Mouse (Mus musculus) intestine, embryonic 16.5 days (tissue): ENCODE measurements at regions not wholly inside any gene's neighbourhood (a gene's known extent, or its start where the extent isn't known, plus 50 kb on each side); places are given as distances from the start of the nearest gene placed in this dataset.
A peak's percentile ranks its signal among the peaks of the same experiment; 100 is the strongest.

ENCODE experiments used
- ATAC-seq: fragments of 200-750 bp; cut with Nextera tagmentation; 2 replicates; pipeline ENCODE4 v1.8.0; 2017; ENCODE audit warnings: moderate TSS enrichment, moderate library complexity
- H3K27ac ChIP-seq: fragments of 300-500 bp; sonication (generic); 2 replicates; pipeline ENCODE4 v1.5.1; 2014; ENCODE audit warnings: mild to moderate bottlenecking, low read length
- H3K27me3 ChIP-seq: fragments of 300-500 bp; sonication (generic); replicated peaks from 2 replicates; pipeline ENCODE4 v1.6.1; 2014; ENCODE audit warnings: low read length, control low read depth, mixed read lengths; ENCODE audit not compliant: control insufficient read depth, insufficient read depth
- H3K36me3 ChIP-seq: fragments of 300-500 bp; sonication (generic); 2 replicates; pipeline ENCODE4 v1.6.1; 2014; ENCODE audit warnings: low read length, control low read depth; ENCODE audit not compliant: control insufficient read depth, insufficient read depth
- H3K4me1 ChIP-seq: fragments of 300-500 bp; sonication (generic); 2 replicates; pipeline ENCODE4 v1.6.1; 2014; ENCODE audit warnings: low read length, control low read depth, mixed read lengths; ENCODE audit not compliant: control insufficient read depth, insufficient read depth
- H3K4me2 ChIP-seq: fragments of 300-500 bp; sonication (generic); 2 replicates; pipeline ENCODE4 v1.6.1; 2014; ENCODE audit warnings: low read depth, low read length, control low read depth
- H3K4me3 ChIP-seq: fragments of 300-500 bp; sonication (generic); 2 replicates; pipeline ENCODE4 v1.5.1; 2014; ENCODE audit warnings: mild to moderate bottlenecking, low read length
- H3K9ac ChIP-seq: fragments of 300-500 bp; sonication (generic); 2 replicates; pipeline ENCODE4 v1.6.1; 2014; ENCODE audit warnings: low read depth, low read length
- H3K9me3 ChIP-seq: fragments of 300-500 bp; sonication (generic); 2 replicates; pipeline ENCODE4 v1.6.1; 2016; ENCODE audit warnings: low read length, control low read depth; ENCODE audit not compliant: control insufficient read depth
- WGBS: fragments of 180-500 bp; shearing (Covaris S2); extraction: QIAGEN DNeasy Blood & Tissue Kit; methylation state at CpG from one replicate; pipeline ENCODE4 v1.1.7; 2014; 5-methylcytosine and 5-hydroxymethylcytosine counted together

GRCm38 (mm10) chr17:29437535-29438324, 52.8 kb upstream of the Pim1 start:
- no peak for ATAC-seq
- H3K27me3 ChIP-seq = no peaks in the 10 kb centered on the region
- no peaks in the 10 kb centered on the region for H3K36me3 ChIP-seq
- peak overlapping the region; percentile 44 for H3K4me3 ChIP-seq
- 29% methylated on average over 16 of the region's 16 CpGs for WGBS
- peak overlapping the region; percentile 65 for H3K9ac ChIP-seq
- no peaks in the 10 kb centered on the region for H3K9me3 ChIP-seq
- peaks cover 36% of the 10 kb centered on the region for H3K4me1 ChIP-seq
- H3K27ac ChIP-seq = peak overlapping the region; percentile 64
- peak overlapping the region; percentile 54 for H3K4me2 ChIP-seq

DNA sequence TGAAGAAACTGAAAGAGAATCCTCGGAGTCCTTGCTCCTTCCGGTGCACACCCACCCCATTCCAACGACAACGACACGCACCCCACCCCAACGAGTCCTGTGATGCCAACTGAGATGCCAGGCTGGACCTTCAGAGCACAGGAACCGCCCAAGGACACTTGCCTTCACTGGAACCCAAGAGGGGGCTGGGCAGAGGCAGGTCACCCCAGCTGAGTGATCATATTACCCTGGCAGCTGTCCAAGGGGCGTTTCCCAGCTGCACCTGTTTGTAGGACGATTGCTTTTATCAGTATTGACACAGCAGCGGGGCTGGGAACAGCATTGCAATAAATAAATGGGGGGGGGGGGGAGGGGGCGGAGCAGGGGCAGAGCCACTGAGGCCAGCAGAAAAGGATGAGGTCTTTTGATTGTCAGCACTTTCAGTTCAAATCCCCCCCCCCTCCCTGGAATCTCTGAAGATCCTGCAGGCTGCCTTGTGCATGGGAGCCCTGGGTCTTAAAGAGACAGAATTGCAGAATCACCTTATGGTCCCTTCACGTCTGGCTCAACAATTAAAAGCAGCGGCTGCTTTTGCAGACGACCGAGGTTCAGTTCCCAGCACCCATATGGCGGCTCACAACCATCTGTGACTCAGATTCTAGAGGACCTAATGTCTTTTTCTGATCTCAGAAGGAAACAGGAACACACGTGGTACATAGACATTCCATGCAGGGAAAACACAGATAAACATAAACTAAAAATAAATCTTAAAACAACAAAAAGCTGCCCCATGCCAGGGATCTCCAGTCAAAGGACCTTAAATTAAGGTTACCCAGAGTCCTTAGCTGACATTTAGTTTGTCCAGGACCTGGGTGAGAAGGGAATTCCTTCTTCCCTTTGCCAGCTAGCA, 52.0 kb upstream of the Pim1 start:
- Histone ChIP-seq H3K9me3 (no peaks in the 10 kb centered on the region), H3K36me3 (no peaks in the 10 kb centered on the region), H3K4me2 (peak overlapping the region; percentile 54), H3K4me1 (peaks cover 36% of the 10 kb centered on the region), H3K4me3 (peak overlapping the region; percentile 24), H3K27ac (peak overlapping the region; percentile 64; the same call in 1 of the 2 replicates), H3K27me3 (no peaks in the 10 kb centered on the region), H3K9ac (no peak overlapping the region)
- 17% methylated on average over 16 of the region's 17 CpGs for WGBS
- ATAC-seq = peak; percentile 59

DNA sequence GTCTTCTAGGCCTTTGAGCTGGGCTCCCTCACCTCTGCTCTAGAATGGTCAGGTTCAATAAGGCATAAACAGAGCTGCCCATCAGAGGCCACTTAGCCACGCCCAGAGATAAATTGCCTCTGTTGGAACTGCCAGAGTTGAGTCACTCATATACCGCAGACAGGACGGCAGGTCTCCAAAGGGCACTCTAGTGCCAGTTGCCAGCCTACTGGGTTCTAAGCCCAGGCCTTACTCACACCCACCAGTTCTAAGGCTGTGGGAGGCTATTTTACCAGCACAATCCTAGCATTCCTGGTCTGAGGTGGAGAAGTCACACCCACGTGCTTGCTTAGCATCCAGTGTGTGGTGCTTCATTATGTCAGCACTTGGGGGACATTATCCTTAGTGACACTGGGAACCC, 50.6 kb upstream of the Pim1 start:
- peak; percentile 47 for ATAC-seq
- H3K9me3 ChIP-seq = no peaks in the 10 kb centered on the region
- no peak overlapping the region for H3K4me2 ChIP-seq
- peak overlapping the region; percentile 73 for H3K27ac ChIP-seq
- H3K36me3 ChIP-seq = no peaks in the 10 kb centered on the region
- no peak overlapping the region for H3K4me3 ChIP-seq
- H3K4me1 ChIP-seq = peaks cover 41% of the 10 kb centered on the region
- 56% methylated on average over 4 of the region's 4 CpGs for WGBS
- peak overlapping the region; percentile 30; the same call in 1 of the 2 replicates for H3K9ac ChIP-seq
- no peaks in the 10 kb centered on the region for H3K27me3 ChIP-seq

DNA sequence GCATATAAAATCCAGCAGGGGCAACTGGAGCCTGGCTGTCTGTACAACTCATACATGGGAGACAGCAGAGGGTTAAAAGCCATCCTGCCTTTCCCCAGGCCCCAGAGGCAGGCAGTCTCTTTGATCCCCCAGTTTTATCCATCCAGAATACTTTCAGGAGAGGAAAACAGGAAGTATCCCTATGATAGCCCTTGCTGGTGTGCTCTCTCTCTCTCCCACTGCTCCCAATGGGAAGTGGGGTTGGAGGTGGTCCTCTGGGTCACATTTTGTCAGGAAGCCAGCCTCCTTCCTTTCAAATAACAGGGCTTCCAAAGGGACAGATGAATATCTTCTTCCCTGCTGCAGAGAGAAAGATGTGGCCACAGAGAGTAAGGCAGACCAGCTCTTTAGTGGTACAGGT, 50.1 kb upstream of the Pim1 start:
- Histone ChIP-seq H3K27ac (peak overlapping the region; percentile 73), H3K27me3 (no peaks in the 10 kb centered on the region), H3K4me3 (no peak overlapping the region), H3K4me1 (peaks cover 45% of the 10 kb centered on the region), H3K9ac (peak overlapping the region; percentile 30; the same call in 1 of the 2 replicates), H3K9me3 (no peaks in the 10 kb centered on the region), H3K4me2 (no peak overlapping the region), H3K36me3 (no peaks in the 10 kb centered on the region)
- ATAC-seq = no peak
